Mouse (Mus musculus) heart, embryonic 11.5 days (tissue): Measurements from ENCODE around the gene Nlrp3. TPM values are rescaled to one million over a fixed set of nuclear protein-coding genes. Genes with fewer than 3 reads are reported as not detected.
"Not testable (repeated sequence)": the region's sequence is repeated elsewhere in the genome, so short reads cannot be mapped to it uniquely, and the experiment has no call there.

ENCODE experiments used
- ATAC-seq: fragments of 200-750 bp; cut with Nextera tagmentation; replicated peaks from 2 replicates; pipeline ENCODE4 v1.8.0; 2017; ENCODE audit warnings: moderate library complexity; ENCODE audit not compliant: insufficient number of reproducible peaks, low FRiP score, low TSS enrichment
- H3K27ac ChIP-seq: fragments of 300-500 bp; sonication (generic); 2 replicates; pipeline ENCODE4 v1.5.1; 2014; ENCODE audit warnings: mild to moderate bottlenecking, low read depth, low read length
- H3K27me3 ChIP-seq: fragments of 300-500 bp; sonication (generic); 2 replicates; pipeline ENCODE4 v1.6.1; 2014; ENCODE audit warnings: mild to moderate bottlenecking, low read length, mixed read lengths; ENCODE audit not compliant: control insufficient read depth, insufficient read depth
- H3K36me3 ChIP-seq: fragments of 300-500 bp; sonication (generic); 2 replicates; pipeline ENCODE4 v1.6.1; 2014; ENCODE audit warnings: mild to moderate bottlenecking, low read length, moderate library complexity, mixed read lengths; ENCODE audit not compliant: control insufficient read depth, insufficient read depth
- H3K4me1 ChIP-seq: fragments of 300-500 bp; sonication (generic); 2 replicates; pipeline ENCODE4 v1.6.1; 2014; ENCODE audit warnings: low read length; ENCODE audit not compliant: control insufficient read depth, insufficient read depth
- H3K4me2 ChIP-seq: fragments of 300-500 bp; sonication (generic); 2 replicates; pipeline ENCODE4 v1.6.1; 2014; ENCODE audit warnings: mild to moderate bottlenecking, moderate library complexity
- H3K4me3 ChIP-seq: fragments of 300-500 bp; sonication (generic); 2 replicates; pipeline ENCODE4 v1.5.1; 2014; ENCODE audit warnings: low read depth, low read length
- H3K9ac ChIP-seq: fragments of 300-500 bp; sonication (generic); 2 replicates; pipeline ENCODE4 v1.6.1; 2014; ENCODE audit warnings: mild to moderate bottlenecking, low read depth, low read length, moderate library complexity
- H3K9me3 ChIP-seq: fragments of 300-500 bp; sonication (generic); replicated peaks from 2 replicates; pipeline ENCODE4 v1.6.1; 2016; ENCODE audit warnings: low read length; ENCODE audit not compliant: control insufficient read depth
- WGBS: fragments of 180-500 bp; shearing (Covaris S2); extraction: QIAGEN DNeasy Blood & Tissue Kit; methylation state at CpG from one replicate; pipeline ENCODE4 v1.1.7; 2014; ENCODE audit not compliant: insufficient replicate concordance; 5-methylcytosine and 5-hydroxymethylcytosine counted together
- polyA plus RNA-seq: library from polyadenylated mRNA; unstranded; fragments of >200 nt; fragmentation: Nextera tagmentation; extraction: Ambion mirVana; gene quantifications from 2 replicates; pipeline ENCODE4 v1.2.1, GENCODE M21; 2014

Gene Nlrp3
- polyA plus RNA-seq, 1 experiment from 2014 or later = 0.16 TPM

GRCm38 (mm10) chr11:59576135-59576534 is 34.8 kb downstream of the Nlrp3 start, which contains the start of gene Olfr222:
Gene Olfr222, minus strand, starts transcription at chr11:59576235.
- ATAC-seq, H3K27ac ChIP-seq, H3K9me3 ChIP-seq, H3K4me3 ChIP-seq, H3K9ac ChIP-seq, H3K36me3 ChIP-seq, H3K4me1 ChIP-seq, H3K4me2 ChIP-seq: not testable (repeated sequence)
- peaks cover 16% of the 10 kb centered on the region; the same call in 1 of the 2 replicates for H3K27me3 ChIP-seq

GRCm38 (mm10) chr11:59584539-59584938 is 43.2 kb downstream of the Nlrp3 start:
- Histone ChIP-seq H3K9me3 (no peaks in the 10 kb centered on the region), H3K36me3 (no peaks in the 10 kb centered on the region), H3K4me3 (no peak overlapping the region), H3K9ac (no peak overlapping the region), H3K27ac (no peak overlapping the region), H3K27me3 (no peaks in the 10 kb centered on the region), H3K4me2 (no peak overlapping the region), H3K4me1 (no peaks in the 10 kb centered on the region)
- ATAC-seq = no peak
- 31% methylated on average over 6 of the region's 6 CpGs for WGBS

- Histone ChIP-seq H3K9ac (no peak overlapping the region), H3K27ac (no peak overlapping the region), H3K9me3 (no peaks in the 10 kb centered on the region), H3K4me3 (no peak overlapping the region), H3K27me3 (no peaks in the 10 kb centered on the region), H3K4me2 (no peak overlapping the region), H3K36me3 (no peaks in the 10 kb centered on the region), H3K4me1 (no peaks in the 10 kb centered on the region)
- 80% methylated on average over 8 of the region's 8 CpGs for WGBS
- no peak for ATAC-seq
These were observed 48.1 kb downstream of the Nlrp3 start for GRCm38 (mm10) chr11:59589496-59589895.

GRCm38 (mm10) chr11:59593189-59593588 is 51.8 kb downstream of the Nlrp3 start, which contains the start of gene Olfr223:
Gene Olfr223, minus strand, starts transcription at chr11:59593289.
- H3K27ac ChIP-seq = no peak within 1 kb of the TSS
- 81% methylated on average over 6 of the region's 6 CpGs for WGBS
- H3K27me3 ChIP-seq = peaks cover 2% of the 10 kb centered on the region; the same call in 1 of the 2 replicates
- H3K4me2 ChIP-seq = no peak within 1 kb of the TSS
- H3K4me3 ChIP-seq = no peak within 1 kb of the TSS
- H3K9me3 ChIP-seq = no peaks in the 10 kb centered on the region
- no peak for ATAC-seq
- no peak within 1 kb of the TSS for H3K9ac ChIP-seq
- H3K4me1 ChIP-seq = no peaks in the 10 kb centered on the region
- no peaks in the 10 kb centered on the region for H3K36me3 ChIP-seq

- Histone ChIP-seq H3K36me3 (no peaks in the 10 kb centered on the region), H3K4me3 (no peak overlapping the region), H3K27me3 (peaks cover 2% of the 10 kb centered on the region; the same call in 1 of the 2 replicates), H3K4me2 (no peak overlapping the region), H3K9me3 (no peaks in the 10 kb centered on the region), H3K4me1 (no peaks in the 10 kb centered on the region), H3K27ac (no peak overlapping the region), H3K9ac (no peak overlapping the region)
- 48% methylated on average over 4 of the region's 4 CpGs for WGBS
- ATAC-seq = no peak
These were observed 54.7 kb downstream of the Nlrp3 start for GRCm38 (mm10) chr11:59596091-59596490.

GRCm38 (mm10) chr11:59596950-59597349 is 55.6 kb downstream of the Nlrp3 start:
- WGBS = 79% methylated on average over 8 of the region's 8 CpGs
- Histone ChIP-seq H3K27ac (no peak overlapping the region), H3K27me3 (peaks cover 2% of the 10 kb centered on the region; the same call in 1 of the 2 replicates), H3K4me1 (no peaks in the 10 kb centered on the region), H3K36me3 (no peaks in the 10 kb centered on the region), H3K9ac (no peak overlapping the region), H3K4me2 (no peak overlapping the region), H3K9me3 (no peaks in the 10 kb centered on the region), H3K4me3 (no peak overlapping the region)
- no peak for ATAC-seq

- Histone ChIP-seq H3K4me1 (no peaks in the 10 kb centered on the region), H3K27me3 (peaks cover 4% of the 10 kb centered on the region; the same call in 1 of the 2 replicates), H3K9me3 (no peaks in the 10 kb centered on the region), H3K4me2 (no peak overlapping the region), H3K36me3 (no peaks in the 10 kb centered on the region), H3K9ac (no peak overlapping the region), H3K4me3 (no peak overlapping the region), H3K27ac (no peak overlapping the region)
- ATAC-seq = no peak
- 63% methylated on average over 7 of the region's 7 CpGs for WGBS
These were observed 57.8 kb downstream of the Nlrp3 start for GRCm38 (mm10) chr11:59599211-59599610.

- Histone ChIP-seq H3K4me2 (no peak overlapping the region), H3K36me3 (no peaks in the 10 kb centered on the region), H3K4me3 (no peak overlapping the region), H3K4me1 (no peaks in the 10 kb centered on the region), H3K9ac (no peak overlapping the region), H3K27ac (no peak overlapping the region), H3K9me3 (no peaks in the 10 kb centered on the region), H3K27me3 (0 out of 2 replicates have a peak, but pooled peaks cover 2% of the 10 kb centered on the region)
- WGBS = 82% methylated on average over 3 of the region's 3 CpGs
- ATAC-seq = no peak
These were observed 59.5 kb downstream of the Nlrp3 start for GRCm38 (mm10) chr11:59600872-59601271.

GRCm38 (mm10) chr11:59602287-59602686 is 60.9 kb downstream of the Nlrp3 start:
- no peaks in the 10 kb centered on the region for H3K36me3 ChIP-seq
- no peaks in the 10 kb centered on the region for H3K4me1 ChIP-seq
- no peak overlapping the region for H3K9ac ChIP-seq
- no peak overlapping the region for H3K4me2 ChIP-seq
- no peak overlapping the region for H3K4me3 ChIP-seq
- no peak for ATAC-seq
- no peaks in the 10 kb centered on the region for H3K9me3 ChIP-seq
- H3K27me3 ChIP-seq = 0 out of 2 replicates have a peak, but pooled peaks cover 2% of the 10 kb centered on the region
- no peak overlapping the region for H3K27ac ChIP-seq
- 43% methylated on average over 1 of the region's 1 CpGs for WGBS
